Mouse (Mus musculus) testis, postnatal 14 days (tissue): ENCODE data around the gene Slc35f4.
A peak's percentile ranks its signal among the peaks of the same experiment; 100 is the strongest.

ENCODE experiments used
- DNase-seq: peaks from one replicate; pipeline ENCODE4 v3.0.0; 2021; ENCODE audit warnings: low spot score

The Slc35f4 gene

DNA sequence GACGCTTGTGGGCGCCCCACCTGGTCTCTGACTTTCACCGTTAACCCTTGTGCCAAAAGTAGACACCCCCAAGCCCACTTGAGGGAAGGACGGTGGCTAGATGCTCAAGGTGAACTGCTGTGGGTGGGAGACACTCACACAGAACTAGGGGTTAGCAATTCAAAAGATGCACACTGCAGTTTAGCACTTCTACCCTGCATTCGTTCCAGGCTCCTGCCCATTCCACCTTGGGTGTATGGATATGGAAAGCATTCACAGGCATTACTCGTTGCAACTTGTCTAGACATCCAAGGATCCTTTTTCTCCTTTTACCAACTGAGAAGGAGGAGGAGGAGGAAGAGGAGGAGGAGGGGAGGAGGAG, at the start of gene Slc35f4:
TSS of gene Slc35f4 (minus strand) at position 116 of the 361 bp plus-strand sequence.
- DNase-seq = no peak

DNA sequence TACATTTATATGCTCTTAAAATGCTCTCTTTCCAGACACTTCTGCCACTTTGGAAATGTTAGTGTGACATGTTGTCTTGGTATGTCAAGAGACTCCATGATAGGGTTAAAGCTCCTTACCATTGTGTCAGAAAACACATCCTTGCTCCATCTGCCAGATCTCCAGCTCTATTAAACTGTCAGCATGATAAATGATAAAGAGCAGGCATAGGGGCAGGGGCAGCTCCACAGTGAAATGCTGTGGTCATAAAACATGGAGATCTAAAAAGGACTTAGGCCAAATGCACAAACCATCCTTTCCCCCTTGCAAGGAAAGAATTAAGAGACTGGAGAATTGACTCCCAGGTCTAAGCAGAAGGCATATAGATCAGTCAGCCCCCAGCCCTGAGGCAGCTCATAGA, 42.5 kb upstream of the Slc35f4 start:
- no peak for DNase-seq

DNA sequence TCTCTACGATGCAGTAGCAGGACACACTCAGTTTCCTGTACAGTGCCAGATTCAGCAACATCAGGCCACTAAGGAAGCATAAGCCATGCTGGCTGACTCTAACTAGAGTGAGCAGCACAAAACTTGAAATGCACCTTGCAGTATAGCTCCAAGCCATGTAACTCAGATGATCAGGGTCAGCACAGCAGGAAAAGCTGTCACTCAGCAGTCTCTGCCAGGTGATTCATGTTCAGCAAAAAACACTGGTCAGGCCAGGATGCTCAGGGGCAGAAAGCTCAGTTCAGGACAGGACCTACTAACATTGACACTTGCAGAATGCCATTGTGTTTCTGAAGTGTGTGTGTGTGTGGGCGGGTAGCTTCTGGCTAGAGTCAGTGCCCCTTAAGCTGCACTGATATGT, 34.9 kb upstream of the Slc35f4 start:
- DNase-seq = no peak

DNA sequence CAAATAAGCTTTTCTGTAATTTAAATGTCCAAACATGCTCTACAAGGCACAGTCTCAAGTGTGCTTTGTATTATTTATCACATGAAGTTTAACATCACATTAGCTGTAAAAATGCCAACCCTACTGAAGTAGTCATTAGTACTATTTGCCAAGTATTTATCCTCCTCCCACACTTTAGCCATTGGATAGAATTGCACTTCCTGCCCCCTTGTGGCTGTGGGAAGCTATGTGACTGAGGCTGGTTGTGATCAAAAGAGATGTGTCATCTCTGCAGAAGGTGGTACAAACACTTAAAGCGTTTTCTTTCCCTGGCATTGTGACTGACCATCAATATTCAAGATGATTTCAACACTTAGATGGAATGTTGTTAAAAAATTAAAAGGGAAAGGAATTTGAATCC, 14.3 kb upstream of the Slc35f4 start:
- DNase-seq = no peak

DNA sequence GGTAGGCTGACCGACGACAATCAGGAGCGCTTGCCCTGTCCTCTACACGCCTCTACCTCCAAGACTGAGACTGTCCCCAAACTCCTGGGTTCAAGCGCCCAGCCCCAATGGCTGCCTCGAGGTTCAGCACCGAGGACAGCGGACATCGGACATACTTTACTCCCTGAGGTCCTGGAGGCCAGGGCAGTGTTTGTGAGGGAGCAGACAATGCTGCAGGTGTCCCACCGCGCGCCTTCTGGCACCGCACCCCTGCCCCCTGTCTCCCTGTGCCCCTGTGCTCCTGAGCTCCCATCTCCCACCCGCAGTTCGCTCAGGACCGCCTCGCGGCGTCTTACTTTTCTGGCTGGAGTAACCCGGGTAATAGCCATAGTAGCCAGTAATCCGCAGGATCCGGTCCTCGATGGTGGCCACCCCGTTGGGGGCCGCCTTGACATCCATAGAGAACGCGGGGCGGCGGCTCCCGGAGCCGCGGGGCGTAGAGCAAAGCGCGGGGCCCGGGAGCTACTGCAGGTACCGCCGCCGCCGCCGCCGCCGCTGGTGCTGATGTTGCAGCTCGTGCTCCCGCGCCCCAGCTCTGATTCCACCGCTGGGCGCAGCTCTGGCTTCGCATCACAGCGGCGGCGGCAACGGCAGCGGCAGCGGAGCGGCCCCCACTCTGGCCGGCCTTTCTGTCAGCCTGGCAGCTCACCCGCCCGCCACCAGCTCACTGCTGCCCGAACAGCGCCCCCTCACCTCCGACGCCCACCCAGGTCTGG, 493 bp downstream of the Slc35f4 start:
- peak; percentile 71 for DNase-seq

DNA sequence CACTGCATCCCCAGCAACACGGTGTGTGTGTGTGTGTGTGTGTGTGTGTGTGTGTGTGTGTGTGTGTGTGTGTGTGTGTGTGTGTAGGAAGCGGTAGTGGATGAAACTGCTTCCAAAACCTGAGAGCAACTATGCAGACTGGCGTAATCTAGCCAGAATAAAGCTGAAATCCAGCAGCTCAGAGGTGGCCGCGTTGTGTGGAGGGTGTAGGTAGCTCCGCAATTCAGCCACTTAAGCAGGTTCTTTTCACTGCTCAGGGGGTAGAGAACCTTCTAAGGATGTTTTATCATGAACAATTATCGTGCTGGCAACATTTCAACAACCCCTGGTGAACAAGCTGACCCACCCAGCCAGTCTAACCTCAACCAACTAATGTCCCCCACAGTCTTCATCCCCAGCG, 1.2 kb downstream of the Slc35f4 start:
- DNase-seq = no peak

DNA sequence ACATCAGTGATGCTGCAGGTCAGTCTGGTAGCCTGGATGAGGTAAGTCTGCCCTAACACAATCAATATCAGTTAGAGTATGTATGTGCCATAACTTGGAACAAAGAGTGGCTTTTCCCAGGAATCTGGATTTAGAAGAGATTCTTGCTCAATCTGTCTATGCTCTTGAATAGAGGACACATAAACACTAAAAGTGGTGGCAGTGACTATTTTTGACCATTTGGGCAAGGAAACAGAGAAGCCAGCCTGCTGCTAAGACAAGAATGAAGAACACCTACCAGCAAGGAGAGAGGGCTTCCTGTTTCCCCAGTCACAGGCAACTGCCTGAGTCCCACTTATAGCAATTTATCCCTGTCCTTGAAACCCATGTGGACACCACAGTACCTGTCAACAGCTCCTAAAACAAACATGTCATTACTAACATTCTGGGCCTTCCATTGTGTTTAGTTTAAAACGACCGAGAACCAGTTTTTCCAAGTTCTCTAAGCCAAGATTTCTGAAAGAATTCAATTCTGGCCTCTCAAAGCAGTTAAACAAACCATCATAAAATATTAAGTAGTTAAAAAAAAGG, 10.7 kb downstream of the Slc35f4 start:
- DNase-seq = no peak

DNA sequence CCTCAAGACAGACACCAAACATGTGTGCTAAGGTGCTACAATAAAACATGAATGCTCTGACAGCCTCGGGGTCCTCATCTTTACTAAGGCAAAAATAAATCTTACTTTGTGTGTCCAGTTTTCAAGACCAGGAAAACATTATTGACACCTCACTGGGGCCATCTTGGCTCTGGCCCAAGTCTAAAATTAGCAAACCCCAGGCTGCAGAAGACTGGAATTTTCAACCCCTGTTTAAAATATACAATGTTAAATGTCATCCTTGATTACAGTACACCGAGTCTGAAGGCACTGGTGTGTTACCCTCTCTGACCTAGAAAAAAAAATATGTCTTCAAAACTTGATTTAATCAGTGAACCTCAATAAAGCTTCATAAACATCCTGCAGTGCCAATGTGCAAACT, 11.7 kb downstream of the Slc35f4 start:
- DNase-seq = no peak

DNA sequence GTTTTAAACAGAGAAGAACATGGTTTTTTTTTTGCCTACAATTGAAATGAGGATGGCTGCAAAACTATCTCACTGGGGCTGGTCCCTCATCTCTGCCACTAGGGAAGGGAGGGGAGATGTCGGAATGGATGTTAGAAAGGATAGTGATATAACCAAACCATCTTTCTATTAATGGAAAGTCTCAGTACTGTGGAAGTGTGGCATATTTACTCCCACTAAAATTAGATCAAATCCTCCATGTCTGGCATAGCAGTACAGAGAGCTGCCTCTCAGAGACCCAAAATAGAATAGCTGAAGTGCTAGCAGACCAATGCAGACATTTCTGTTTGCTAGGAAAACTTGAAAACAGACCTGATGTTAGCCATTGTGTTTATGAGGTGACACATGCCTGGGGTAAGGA, 30.7 kb downstream of the Slc35f4 start:
- no peak for DNase-seq

DNA sequence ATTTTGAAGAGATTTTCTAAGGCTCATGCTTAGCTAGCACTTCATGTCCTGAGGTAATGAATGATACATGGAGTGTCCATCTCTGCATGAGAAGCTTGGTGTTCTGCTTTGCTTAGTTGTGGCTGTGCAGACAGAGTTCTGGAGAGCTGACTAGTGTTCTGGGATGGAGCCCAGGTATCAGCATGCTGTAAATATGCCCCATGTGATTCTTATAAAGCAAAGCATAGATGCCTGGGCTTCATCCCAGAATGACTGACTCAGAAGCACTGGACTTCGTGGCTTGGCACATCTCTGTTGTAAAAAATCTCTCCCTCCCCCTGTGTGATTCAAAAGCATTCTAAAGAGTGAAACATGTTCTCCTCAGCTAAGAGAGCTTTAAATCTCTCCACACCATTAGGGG, 32.1 kb downstream of the Slc35f4 start:
- DNase-seq = no peak

DNA sequence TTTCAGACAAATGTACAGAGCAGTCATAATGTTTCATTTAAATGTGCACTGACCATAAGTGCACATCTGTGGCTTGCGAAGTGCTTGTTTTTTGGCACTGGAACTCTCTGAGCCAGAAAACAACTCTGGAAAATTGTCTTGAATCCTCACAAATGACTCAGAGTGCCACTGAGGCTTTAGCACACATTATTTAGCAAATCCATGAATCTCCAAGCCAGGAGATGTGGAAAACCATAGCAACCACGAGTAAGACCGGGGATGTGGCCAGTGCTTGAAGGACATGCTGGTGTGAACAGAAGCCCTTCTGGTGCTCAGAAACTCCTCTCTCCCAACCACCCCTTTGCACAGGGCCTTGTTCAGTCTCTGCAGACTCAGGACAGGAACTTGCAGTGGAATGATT, 33.3 kb downstream of the Slc35f4 start:
- DNase-seq = no peak

DNA sequence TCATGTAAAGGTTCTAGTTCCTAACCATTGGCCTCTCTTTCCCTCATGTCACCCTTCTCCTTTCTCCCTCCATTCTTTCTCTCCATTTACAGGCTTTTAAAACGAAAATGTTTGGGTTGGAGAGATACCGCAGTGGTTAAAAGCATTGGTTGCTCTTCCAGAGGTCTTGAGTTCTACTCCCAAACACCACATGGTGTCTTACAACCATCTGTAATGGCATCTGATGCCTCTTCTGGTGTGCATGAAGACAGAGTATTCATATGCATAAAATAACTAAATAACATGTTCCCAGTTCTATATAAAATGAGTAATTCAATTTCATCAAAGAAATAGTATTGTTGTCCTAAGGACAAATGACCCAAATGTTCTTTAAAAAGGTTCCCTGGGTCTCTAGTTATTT, 49.2 kb downstream of the Slc35f4 start:
- no peak for DNase-seq

DNA sequence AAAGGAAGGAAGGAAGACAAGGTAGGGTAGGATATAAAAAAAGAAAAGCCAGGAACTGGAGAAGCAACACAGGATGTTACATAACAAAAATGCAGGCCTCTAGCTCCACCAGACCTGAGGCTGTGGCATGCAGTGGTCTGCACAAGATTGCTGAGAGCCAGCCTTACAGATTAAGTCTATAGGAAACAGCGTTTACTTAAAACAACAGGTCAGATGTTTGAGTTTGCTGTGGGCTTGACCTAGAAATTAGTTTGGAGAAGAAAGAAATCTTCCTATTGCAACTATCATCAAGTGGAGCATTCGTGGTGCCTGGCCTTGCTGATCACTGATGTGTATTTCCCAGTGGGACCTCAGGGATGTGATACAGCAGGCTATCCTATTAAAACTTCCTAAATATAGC, 64.1 kb downstream of the Slc35f4 start:
- no peak for DNase-seq

DNA sequence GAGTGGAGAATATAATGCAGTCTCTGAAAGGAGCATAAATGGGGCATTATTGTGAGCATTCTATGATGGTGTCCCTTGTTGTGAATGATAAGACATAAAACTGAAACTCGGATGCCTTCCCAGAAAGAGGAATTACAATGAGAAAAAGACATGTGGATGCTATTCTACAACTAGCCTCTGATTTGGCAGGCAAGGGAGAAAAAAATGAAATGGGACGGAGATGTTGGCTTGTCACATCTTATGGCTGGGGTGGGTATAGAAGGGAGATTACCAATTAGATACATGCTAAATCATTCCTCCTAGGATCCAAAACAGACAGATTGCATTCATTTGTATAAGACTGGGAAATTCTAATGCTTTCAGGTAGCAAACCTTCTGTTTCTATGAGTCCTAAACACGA, 65.0 kb downstream of the Slc35f4 start:
- no peak for DNase-seq

DNA sequence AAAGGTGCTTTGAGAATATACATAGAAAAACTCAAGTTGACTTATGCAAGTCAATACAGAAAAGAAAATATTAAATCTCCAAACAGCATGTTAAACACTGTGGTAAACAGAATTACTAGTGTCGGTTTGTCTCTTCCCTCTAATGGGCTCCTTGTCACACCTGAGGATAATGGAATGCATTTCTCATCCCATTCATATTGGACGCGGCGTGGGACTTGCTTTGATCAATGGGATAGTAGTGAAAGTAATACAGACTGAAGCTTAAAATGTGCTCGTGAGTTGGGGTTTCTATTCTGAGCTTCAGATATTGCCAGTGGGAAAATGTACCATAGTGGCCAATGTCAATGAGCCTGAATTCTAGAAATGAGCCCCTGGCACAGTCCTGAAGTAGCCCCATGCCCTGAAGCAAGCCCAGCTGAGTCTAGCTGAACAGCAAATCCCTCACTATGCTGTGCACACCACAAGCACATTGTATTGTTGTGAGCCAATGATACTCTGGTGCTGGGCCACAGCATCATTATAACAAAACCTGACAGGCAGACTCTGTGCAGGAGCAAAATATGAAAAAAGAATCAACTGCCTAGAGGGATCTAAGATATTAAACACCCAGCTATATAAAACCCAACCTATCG, 71.4 kb downstream of the Slc35f4 start:
- DNase-seq = no peak

DNA sequence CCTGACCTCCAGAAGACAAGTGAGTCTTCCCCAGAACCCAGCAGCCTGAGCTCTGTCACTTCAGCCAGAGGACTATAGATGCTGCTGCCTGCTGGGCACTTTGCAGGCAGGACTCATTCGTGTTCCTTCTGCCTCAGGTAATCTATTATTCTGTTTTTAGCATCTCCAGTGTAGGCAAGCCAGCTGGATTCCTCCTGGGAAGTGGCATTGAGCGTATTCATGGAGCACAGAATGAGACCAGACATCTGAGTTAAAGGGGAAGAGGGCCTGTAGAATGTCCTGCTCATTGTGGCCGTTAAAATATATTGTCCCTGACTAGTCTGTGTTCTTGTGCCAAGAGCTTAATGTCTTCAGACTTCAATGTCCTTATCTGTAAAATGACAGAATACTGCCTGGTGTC, 72.1 kb downstream of the Slc35f4 start:
- DNase-seq = no peak

DNA sequence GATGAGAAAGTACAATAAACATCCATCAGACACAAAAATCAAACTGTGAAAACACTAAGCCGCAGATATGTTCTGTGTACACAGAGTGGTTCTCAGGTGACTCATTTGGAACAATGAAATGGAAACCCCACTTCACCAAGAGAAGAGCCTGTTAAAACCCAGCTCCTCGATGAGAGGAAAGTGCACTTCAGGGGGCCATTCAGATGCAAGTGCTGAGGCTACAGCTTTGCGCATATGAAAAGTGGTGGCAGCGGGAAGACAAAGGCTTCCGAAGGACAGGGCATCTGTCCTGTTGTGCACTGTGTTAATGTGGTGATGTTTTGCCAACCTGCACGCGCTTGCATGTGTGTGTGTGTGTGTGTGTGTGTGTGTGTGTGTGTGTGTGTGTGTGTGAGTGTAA, 78.2 kb downstream of the Slc35f4 start:
- DNase-seq = no peak

DNA sequence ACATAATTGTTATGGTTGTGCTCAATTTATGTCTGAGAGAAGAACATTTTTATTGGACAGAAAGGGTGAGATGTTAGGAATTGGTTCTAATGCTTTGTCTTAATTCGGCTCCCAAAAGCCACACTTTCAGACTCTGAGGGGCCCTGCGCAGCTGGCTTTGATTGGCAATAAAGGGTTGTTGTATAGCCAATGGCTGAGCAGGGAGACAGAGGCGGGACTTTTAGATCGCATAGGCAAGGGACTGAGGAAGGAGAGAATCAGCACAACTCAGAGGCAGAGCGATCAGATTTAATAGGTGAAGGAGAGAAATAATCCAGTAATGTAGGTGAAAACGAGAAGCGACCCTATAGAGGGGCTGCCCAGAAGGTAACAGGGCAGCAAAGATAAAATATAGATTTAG, 79.4 kb downstream of the Slc35f4 start:
- DNase-seq = peak; percentile 5

DNA sequence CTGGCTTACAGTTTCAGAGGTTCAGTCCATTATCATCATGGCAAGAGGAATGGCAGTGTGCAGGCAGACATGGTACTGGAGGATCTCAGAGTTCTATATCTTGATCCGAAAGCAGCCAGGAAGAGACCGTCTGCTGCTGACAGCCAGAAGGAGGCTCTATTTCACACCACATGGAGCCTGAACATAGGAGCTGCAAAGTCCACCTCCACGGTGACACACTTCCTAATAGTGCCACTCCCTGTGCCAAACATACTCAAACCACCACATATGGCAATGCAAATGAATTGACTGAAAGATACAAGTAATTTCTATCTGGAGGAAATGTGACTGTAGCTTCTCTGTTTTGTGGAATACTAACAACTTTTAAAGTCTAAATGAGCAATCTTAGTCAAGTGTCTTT, 89.0 kb downstream of the Slc35f4 start:
- no peak for DNase-seq

DNA sequence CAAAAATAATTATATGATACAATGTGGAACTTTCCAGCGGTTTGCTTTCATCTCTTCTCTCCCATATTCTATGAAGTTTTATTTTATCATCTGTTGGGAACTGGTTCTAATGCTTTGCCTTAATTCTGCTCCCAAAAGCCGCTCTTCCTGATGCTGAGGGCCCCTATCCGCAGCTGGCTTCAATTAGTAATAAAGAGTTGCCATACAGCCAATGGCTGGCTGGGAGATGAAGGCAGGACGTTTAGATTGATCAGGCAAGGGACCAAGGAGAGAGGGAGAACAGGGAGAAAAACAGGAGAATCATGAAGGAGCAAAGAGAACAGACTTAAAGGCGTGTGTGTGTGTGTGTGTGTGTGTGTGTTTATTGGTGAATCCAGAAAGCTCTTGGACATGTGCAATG, 94.0 kb downstream of the Slc35f4 start:
- no peak for DNase-seq

DNA sequence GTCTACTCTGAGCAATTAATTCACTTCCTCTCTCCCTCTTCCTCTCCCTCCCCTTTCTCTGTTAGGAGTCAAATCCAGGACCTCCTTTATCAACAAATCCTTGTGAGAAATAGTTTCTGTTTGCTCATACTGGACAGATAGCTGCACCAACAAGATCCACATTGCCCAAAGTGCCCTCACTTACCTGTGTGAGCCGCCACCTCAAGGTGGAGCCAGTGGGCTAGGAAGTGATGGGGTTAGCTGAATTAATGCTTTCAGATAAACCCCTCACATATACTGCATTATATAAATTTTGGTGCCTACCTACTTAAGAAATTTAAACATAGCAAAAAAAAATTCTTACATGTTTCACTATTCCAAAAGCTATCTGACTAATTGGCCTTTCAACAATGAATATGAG, 133.4 kb downstream of the Slc35f4 start:
- DNase-seq = no peak

DNA sequence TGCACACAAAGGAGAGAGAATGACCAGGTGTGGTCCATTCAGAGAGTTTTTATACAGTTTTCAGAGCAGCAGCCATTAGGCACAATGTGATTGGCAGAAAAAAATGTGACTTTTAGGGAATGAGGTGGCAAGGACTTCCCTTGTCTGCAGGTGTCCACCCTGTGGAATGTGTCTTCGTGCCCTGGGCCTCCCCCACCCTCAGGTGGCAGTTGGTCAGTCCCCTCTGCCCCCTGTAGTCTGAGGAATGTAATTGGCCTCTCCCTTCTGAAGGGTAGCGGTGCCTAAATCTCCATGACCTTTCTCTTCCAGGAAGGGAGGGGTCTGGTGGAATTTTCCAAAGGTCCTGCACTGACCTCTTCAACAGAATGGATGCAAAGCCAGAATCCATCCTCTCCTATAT, 163.7 kb downstream of the Slc35f4 start:
- DNase-seq = no peak

DNA sequence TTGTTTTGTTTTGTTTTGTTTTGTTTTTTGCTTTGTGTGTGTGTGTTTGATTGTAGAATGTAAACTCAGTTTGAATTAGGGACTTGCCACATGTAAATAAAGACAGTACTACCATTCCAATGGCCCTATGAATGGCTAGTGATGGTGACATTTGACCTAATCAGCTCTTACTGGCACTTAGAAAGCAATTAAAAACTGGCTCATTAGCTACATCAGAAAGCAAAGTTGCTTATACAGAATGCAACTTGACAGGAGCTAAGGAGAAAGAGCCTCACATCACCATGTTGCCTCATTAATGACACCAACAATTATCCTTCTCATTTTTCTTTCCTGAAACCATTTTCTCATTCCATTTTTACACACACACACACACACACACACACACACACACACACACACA, 170.3 kb downstream of the Slc35f4 start:
- DNase-seq = no peak

DNA sequence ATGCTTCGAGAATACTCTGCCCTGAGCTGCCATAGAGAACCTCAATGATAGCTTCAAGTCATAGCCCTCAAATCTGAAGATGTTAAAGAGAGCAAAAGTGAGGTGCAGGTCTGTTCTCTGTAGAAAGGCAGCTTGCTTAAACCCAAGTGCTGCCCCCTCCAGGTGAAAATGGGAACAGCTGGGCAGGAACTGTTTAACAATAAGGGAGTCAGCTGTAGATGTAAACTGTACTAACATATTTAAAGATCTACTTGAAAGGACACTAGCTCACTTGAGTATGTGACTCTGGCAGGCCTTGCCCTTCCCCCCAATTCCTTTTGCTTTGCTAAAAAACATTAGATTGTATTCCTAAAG, 177.0 kb downstream of the Slc35f4 start:
- DNase-seq = peak; percentile 7
